8 mouse cellular contexts compared by ENCODE assay signal in the genomic region with DNA sequence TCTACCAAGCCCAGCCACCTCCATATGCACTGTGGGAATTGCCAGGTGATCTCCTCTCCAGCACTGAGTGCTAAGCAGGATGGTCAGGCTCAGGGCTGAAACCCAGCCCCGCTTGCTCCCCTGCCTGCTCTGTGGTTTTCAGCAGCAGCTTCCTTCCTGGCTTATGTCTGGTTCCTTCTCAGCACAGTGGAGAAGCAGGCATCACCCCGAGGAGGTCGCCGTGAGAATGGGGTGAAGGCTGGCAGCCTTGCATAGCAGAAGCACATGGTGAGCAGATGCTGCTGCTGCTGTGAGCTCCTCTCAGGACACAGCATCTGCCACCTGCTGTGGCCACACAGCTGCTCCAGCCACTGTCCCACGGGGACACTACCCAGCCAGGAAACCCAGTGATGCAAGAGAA. TPM values are rescaled to one million over a fixed set of nuclear protein-coding genes. Genes with fewer than 3 reads are reported as not detected.
DNase-seq lines count a peak whose midpoint lies in the region; ATAC-seq and TF ChIP-seq lines count a peak whose summit lies in the region.
"Had no signal": no experiment of that assay in that cellular context is flagged by ENCODE, and none has a peak within 500 bp of the region (broad histone marks: within the 10 kb centered on the region; RNA-seq: fewer than 3 reads in every experiment).

No protein-coding gene starts in this region.

- ATAC-seq in granulocyte monocyte progenitor cell, adult 5-6 weeks (replicated peaks; ENCODE audit: poor library complexity, severe bottlenecking): peak; percentile 66
- ATAC-seq in midbrain, postnatal 0 days (ENCODE audit: low FRiP score): no peak

- peak; percentile 37 for DNase-seq in layer of hippocampus, adult 11-12 months (ENCODE audit: low spot score)
- no peak for DNase-seq in layer of hippocampus, postnatal 10 days (ENCODE audit: low spot score in 2 of 2)
- no peak for DNase-seq in embryonic facial prominence, embryonic 10.5 days (ENCODE audit: low spot score)
- DNase-seq in midbrain, postnatal 0 days (ENCODE audit: low spot score): no peak
- no peak for DNase-seq in cerebellum, adult 11-12 months
- no peak for DNase-seq in gastrocnemius, postnatal 25 days

- 56% methylated on average over 5 of the region's 5 CpGs for WGBS in embryonic facial prominence, embryonic 10.5 days
- 49% methylated on average over 5 of the region's 5 CpGs for WGBS in midbrain, postnatal 0 days

- H3K4me3 ChIP-seq in embryonic facial prominence, embryonic 10.5 days: no peak overlapping the region
- no peak overlapping the region for H3K4me3 ChIP-seq in midbrain, postnatal 0 days (ENCODE audit: low read depth, low read length)
- H3K4me3 ChIP-seq: midbrain, embryonic 12.5 days had no signal

- peak overlapping the region; percentile 70 for H3K27ac ChIP-seq in embryonic facial prominence, embryonic 10.5 days (replicated peaks)
- peak overlapping the region; percentile 86 for H3K27ac ChIP-seq in midbrain, postnatal 0 days (ENCODE audit: low read depth, low read length)

- H3K36me3 ChIP-seq in embryonic facial prominence, embryonic 10.5 days (replicated peaks): no peaks in the 10 kb centered on the region
- H3K36me3 ChIP-seq in midbrain, postnatal 0 days (ENCODE audit: insufficient read depth, low read length): no peaks in the 10 kb centered on the region
- H3K36me3 ChIP-seq: midbrain, embryonic 12.5 days had no signal

- H3K4me2 ChIP-seq in midbrain, postnatal 0 days (ENCODE audit: low read depth, low read length, poor library complexity, severe bottlenecking): no peak overlapping the region

- TF ChIP-seq CTCF in midbrain, postnatal 0 days (IDR thresholded peaks at IDR 0.05): no peak

- H3K9ac ChIP-seq in midbrain, postnatal 0 days (replicated peaks; ENCODE audit: low read length, poor library complexity, severe bottlenecking): no peak overlapping the region
- H3K9ac ChIP-seq: midbrain, embryonic 12.5 days had no signal

- peaks cover 30% of the 10 kb centered on the region for H3K4me1 ChIP-seq in embryonic facial prominence, embryonic 10.5 days
- peaks cover 19% of the 10 kb centered on the region; the same call in 1 of the 2 replicates for H3K4me1 ChIP-seq in midbrain, postnatal 0 days (ENCODE audit: insufficient read depth, low read length)

- H3K27me3 ChIP-seq in embryonic facial prominence, embryonic 10.5 days (replicated peaks; ENCODE audit: low read depth, poor library complexity, severe bottlenecking): no peaks in the 10 kb centered on the region
- no peaks in the 10 kb centered on the region for H3K27me3 ChIP-seq in midbrain, postnatal 0 days (ENCODE audit: insufficient read depth, low read length)
- H3K27me3 ChIP-seq: midbrain, embryonic 12.5 days had no signal

- H3K9me3 ChIP-seq in embryonic facial prominence, embryonic 10.5 days: no peaks in the 10 kb centered on the region
- H3K9me3 ChIP-seq in midbrain, postnatal 0 days (ENCODE audit: low read length): no peaks in the 10 kb centered on the region
- H3K9me3 ChIP-seq: midbrain, embryonic 12.5 days had no signal

RNA-seq across cellular contexts. Expression of a gene that starts 33.0 kb away (rescaled TPM):
- total RNA-seq in layer of hippocampus, postnatal 10 days (2021): 10 to 100 TPM; 87.9 to 88.7 TPM
- 0.16 TPM in 2 replicates for polyA plus RNA-seq in embryonic facial prominence, embryonic 10.5 days (2016; fragmentation: Nextera tagmentation; extraction: Ambion mirVana)
- 1.4 TPM in 2 replicates for total RNA-seq in granulocyte monocyte progenitor cell, adult 5-6 weeks (2014; fragmentation: Nextera tagmentation)
- 0.65 and 3.6 TPM in 2 replicates for total RNA-seq in granulocyte monocyte progenitor cell, adult 5-6 weeks (2017)
- 51.1 and 69.7 TPM in 2 replicates for total RNA-seq in midbrain, postnatal 0 days (2014; rRNA removed)
- 2.1 and 2.3 TPM in 2 replicates for polyA plus RNA-seq in midbrain, postnatal 0 days (2015; fragmentation: Nextera tagmentation; extraction: Ambion mirVana)
- 1 to 10 TPM; 2.6 to 4.1 TPM for total RNA-seq in gastrocnemius, postnatal 25 days (2021)

Comparison
In these comparisons a context has a peak if more than half of its experiments do, and no peak if none do; other contexts are left out.
1. RNA of a gene that starts 33.0 kb away (total RNA-seq): 87.9 to 88.7 TPM in layer of hippocampus, postnatal 10 days and 51.1 to 69.7 TPM in midbrain, postnatal 0 days; 2.6 to 4.1 TPM in gastrocnemius, postnatal 25 days and 0.65 to 3.6 TPM in granulocyte monocyte progenitor cell, adult 5-6 weeks; every median in the first group is over 10 times any median in the second.